Mouse (Mus musculus) retina, adult 2 months (tissue): ENCODE measurements around the gene Dip2b.
"Not testable (repeated sequence)": the region's sequence is repeated elsewhere in the genome, so short reads cannot be mapped to it uniquely, and the experiment has no call there.

Experiments used
- DNase-seq: peaks from one replicate; pipeline ENCODE4 v3.0.0-alpha.2; 2012; ENCODE audit warnings: low read depth, low spot score

Gene Dip2b

DNA sequence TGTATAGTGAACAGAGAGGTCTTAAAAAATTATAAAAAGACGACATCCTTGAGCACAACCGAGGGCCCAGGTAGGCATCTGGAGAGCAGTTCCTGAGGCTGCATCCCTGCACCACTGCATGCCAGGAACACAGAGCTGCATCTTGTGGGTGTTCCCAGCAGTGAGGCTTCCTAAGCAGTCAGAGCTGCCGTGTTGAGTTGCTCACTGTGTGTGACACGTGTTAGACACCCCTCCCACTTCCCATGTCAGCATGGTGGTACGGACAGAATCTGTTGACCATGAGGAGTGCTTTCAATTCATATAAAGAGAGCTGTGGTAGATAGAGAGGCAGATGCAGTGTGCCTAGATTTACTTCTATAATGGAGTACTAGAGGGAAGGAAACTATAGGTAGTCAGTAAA is 218.8 kb downstream of the Dip2b start:
- DNase-seq, result no peak

DNA sequence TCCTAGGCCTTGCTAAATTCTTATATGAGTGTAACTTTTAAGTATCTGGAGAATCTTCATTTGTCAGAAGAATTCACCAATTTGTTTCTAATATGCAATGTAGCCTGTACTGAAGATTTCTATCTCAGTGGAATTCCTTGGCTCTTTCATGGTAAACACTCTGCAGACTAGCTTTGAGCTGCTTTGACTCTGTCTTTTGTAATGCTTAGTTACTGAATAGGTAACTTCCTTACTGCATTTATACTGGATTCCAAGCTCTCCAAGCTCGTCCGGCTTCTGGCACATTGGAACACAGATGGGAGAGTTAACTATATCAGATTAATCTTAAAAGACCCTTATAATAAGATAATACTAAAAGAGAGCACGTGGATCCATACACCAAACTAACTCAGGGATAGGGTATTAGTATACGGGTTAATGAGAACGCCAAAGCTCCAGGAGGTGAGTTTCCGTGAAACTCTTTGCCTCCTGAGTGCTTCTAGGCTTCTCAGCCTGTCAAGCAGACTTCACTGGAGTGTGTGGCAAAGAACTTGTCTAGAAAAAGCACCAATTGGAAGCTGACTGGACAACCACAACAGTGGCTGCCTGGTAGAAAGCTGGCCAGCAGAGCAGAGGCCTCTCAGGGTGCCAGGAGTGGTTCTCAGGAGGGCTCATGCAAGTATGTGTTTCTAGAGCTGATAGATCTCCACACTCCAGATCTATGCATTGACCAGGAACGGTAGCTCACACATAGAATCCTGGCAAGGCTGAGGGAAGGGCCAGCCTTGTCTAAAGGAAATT is 220.4 kb downstream of the Dip2b start:
- no peak for DNase-seq

DNA sequence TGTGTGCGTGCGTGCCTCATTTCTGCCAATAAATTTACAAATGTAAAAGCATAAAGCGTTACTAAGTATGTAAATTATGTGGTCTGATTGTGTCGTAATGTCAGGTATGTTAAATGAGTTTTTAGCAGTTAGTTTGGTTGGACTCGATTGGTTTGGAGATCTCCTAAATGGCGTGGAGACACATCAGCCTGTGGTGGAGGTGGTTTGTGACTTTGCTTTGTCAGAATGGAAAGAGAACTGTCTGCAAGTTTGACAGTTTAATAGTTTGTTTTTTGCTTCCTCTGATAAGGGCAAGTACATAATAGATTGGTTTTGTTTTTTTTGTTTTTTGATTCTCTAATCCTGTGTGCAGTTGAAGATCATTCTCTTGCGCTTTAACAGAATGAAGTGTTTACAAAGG is 221.9 kb downstream of the Dip2b start:
- not testable (repeated sequence) for DNase-seq

DNA sequence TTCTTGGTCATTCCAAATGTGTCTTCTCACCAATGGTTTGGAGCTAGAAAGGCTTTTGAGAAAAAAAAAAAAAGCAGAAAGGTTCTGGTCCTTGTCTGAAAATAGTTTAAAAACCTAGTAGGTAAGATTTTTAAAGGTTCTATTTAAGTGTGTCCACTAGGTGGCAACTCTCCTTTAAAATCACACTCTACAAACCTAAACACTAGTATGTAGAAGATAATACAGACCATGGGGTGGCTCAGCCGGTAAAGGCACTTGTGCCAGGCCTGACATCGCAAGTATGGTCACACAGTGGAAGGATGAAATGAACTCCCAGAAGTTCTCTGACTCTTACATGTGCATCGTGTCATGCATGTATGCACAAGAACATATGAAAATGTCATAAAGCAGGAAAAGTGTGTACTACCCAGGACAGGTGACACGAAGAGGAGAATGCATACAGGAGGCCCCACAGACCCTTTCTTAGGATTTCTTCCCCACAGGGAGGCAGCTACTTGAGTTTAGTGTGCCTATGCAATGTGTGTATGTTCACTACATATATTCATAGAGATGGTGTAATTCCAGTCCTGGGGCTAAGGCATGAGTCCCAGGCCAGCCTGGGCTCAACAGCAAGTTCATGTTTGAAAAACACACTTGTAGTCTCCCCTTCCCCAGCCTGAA is 224.9 kb downstream of the Dip2b start:
- DNase-seq, result no peak

DNA sequence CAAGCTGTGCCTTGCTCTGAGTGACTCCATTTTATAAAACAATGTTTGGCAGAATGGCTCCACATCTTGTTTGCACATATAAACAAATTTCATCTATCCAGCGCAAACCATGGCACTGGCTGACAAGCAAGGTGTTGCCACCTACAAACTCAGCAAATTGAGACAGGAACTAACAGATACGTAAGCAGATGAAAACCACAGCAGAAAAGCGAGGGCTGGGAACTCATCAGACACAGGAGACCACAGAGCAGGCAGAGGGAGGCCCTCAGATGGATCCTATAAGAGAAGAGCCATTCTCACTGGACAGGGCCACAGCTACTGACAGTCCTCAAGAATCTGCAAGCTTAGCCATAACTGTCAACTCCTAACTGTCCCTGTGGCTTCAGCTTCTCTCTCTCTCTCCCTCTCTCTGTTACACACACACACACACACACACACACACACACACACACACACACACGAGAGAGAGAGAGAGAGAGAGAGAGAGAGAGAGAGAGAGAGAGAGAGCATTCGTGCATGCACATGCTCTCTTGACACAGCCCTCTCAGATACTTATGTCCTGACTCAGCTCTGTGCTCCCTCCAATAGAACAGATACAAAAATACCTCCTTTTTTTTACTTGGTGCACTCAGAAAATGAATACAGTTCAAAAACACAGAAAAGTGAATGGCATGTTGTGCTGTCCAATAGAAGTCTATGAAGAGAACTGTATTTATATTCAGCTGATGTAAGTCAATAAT is 227.3 kb downstream of the Dip2b start:
- no peak for DNase-seq

DNA sequence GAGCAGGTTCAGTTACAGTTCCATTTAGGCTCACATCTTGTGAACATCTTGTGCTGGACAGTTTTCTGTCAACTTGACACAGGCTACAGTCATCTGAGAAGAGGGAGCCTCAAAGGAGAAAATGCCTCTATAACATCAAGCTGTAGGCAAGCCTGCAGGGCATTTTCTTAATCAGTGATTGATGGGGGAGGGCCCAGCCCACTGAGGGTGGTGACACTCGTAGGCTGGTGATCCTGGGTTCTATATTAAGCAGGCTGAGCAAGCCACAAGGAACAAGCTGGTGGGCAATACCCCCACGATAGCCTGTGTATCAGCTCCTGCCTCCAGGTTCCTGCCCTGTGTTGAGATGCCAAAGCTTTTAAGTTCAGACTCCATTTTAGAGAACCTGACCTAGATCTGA is 230.5 kb downstream of the Dip2b start:
- DNase-seq, result no peak
